Mouse (Mus musculus): Measurements from ENCODE around the gene Ubqln1. TPM values are rescaled to one million over a fixed set of nuclear protein-coding genes. Genes with fewer than 3 reads are reported as not detected.

Ubqln1 gene
- total and polyA plus RNA-seq, 3 experiments, result 68.6 to 146 TPM; not detected in 1

DNA sequence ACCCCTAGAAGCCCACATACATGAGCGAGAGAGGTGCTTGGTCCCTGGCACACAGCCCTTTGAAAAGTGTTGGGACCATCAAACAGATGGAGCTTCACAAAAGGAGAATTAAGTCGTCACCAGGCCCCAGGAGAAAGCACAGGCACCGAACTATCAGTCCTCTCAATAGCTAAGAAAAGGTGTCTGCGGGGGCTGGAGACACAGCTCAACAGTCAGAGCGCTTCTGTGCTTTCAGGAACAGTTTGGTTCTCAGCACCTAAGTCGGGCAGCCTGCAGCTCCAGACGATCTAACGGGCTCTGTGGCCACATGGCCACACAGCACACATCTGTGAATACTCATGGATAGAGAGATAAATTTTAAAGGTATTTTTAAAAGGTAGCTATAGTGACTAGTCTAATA lies 29.2 kb downstream of the Ubqln1 start:
- Histone ChIP-seq H3K9me3 (replicated peaks; ENCODE audit: insufficient read depth, low read length) (no peaks in the 10 kb centered on the region), H3K4me3 (ENCODE audit: control insufficient read depth in 1 of 2, insufficient read depth in 1 of 2, low read depth in 2 of 2, low read length in 2 of 2) (no peak overlapping the region), H3K9ac (ENCODE audit: control insufficient read depth, low read depth, low read length, poor library complexity, severe bottlenecking) (no peak overlapping the region), H3K4me1 (ENCODE audit: control insufficient read depth in 1 of 2, insufficient read depth in 2 of 2, low read length in 2 of 2) (no peaks in the 10 kb centered on the region), H3K27ac (ENCODE audit: control insufficient read depth, low read depth, low read length) (no peak overlapping the region), H3K79me2 (ENCODE audit: control insufficient read depth, insufficient read depth, low read length, poor library complexity) (peaks cover 3% of the 10 kb centered on the region), H3K27me3 (ENCODE audit: control insufficient read depth in 1 of 2, insufficient read depth in 2 of 2, low read length in 2 of 2) (no peaks in the 10 kb centered on the region), H3K36me3 (ENCODE audit: control insufficient read depth in 1 of 2, insufficient read depth in 2 of 2, low read length in 2 of 2) (peaks cover 0 to 51% of the 10 kb centered on the region in 2 experiments; a peak in 2 of 4 replicates)
- TF ChIP-seq MEF2A (IDR thresholded peaks at IDR 0.05; ENCODE audit: extremely low read depth, insufficient replicate concordance, low read depth, low read length, poor library complexity, severe bottlenecking), result no peak
- no peak for TF ChIP-seq MAZ (IDR thresholded peaks at IDR 0.05; ENCODE audit: low read depth, low read length)
- DNase-seq (ENCODE audit: low read depth, low spot score), result no peak

DNA sequence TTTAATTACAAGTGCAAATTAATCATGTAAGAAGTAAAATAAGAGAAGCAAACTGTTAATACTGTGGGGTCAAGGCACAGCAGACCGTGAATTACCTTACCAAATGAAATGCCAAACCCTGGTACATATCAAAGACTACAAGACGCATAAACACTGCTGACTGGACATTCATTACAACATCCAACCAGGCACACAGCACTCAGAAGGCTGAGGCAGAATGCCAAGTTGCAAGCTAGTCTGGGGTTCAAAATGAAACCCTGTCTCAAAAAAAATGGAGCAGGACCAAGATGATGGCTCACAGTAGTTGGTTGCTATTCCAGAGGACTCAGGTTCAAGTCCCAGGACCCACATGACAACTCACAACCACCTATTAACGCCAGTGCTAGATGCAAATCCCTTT lies 31.3 kb downstream of the Ubqln1 start:
- Histone ChIP-seq H3K27ac (ENCODE audit: control insufficient read depth, low read depth, low read length) (no peak overlapping the region), H3K79me2 (ENCODE audit: control insufficient read depth, insufficient read depth, low read length, poor library complexity) (peaks cover 3% of the 10 kb centered on the region), H3K9ac (ENCODE audit: control insufficient read depth, low read depth, low read length, poor library complexity, severe bottlenecking) (no peak overlapping the region), H3K4me3 (ENCODE audit: control insufficient read depth in 1 of 2, insufficient read depth in 1 of 2, low read depth in 2 of 2, low read length in 2 of 2) (no peak overlapping the region), H3K27me3 (ENCODE audit: control insufficient read depth in 1 of 2, insufficient read depth in 2 of 2, low read length in 2 of 2) (no peaks in the 10 kb centered on the region), H3K4me1 (ENCODE audit: control insufficient read depth in 1 of 2, insufficient read depth in 2 of 2, low read length in 2 of 2) (no peaks in the 10 kb centered on the region), H3K9me3 (replicated peaks; ENCODE audit: insufficient read depth, low read length) (no peaks in the 10 kb centered on the region), H3K36me3 (ENCODE audit: control insufficient read depth in 1 of 2, insufficient read depth in 2 of 2, low read length in 2 of 2) (peaks cover 0 to 48% of the 10 kb centered on the region in 2 experiments; a peak in 2 of 4 replicates)
- TF ChIP-seq POLR2AphosphoS2 (IDR thresholded peaks at IDR 0.05; ENCODE audit: low read length), result no peak
- TF ChIP-seq ZMIZ1 (IDR thresholded peaks at IDR 0.05; ENCODE audit: low read depth, low read length), result no peak
- TF ChIP-seq MAZ (IDR thresholded peaks at IDR 0.05; ENCODE audit: low read depth, low read length), result no peak
- TF ChIP-seq JUND (IDR thresholded peaks at IDR 0.05; ENCODE audit: low read depth, low read length), result no peak
- no peak for TF ChIP-seq ZNF384 (IDR thresholded peaks at IDR 0.05; ENCODE audit: low read depth, low read length)
- no peak for TF ChIP-seq EP300 (IDR thresholded peaks at IDR 0.05; ENCODE audit: low read depth in 1 of 2, low read length in 2 of 2)
- TF ChIP-seq SIN3A (IDR thresholded peaks at IDR 0.05; ENCODE audit: low read length), result no peak
- no peak for TF ChIP-seq CHD1 (IDR thresholded peaks at IDR 0.05; ENCODE audit: low read depth, low read length)
- no peak for TF ChIP-seq KAT2A (conservative IDR thresholded peaks at IDR 0.05; ENCODE audit: low read depth, low read length)
- no peak for TF ChIP-seq GABPA (IDR thresholded peaks at IDR 0.05; ENCODE audit: low read depth, low read length)
- TF ChIP-seq ZKSCAN1 (IDR thresholded peaks at IDR 0.05; ENCODE audit: low read depth, low read length), result no peak
- no peak for TF ChIP-seq SMC3 (IDR thresholded peaks at IDR 0.05; ENCODE audit: low read depth, low read length)
- TF ChIP-seq USF2 (IDR thresholded peaks at IDR 0.05; ENCODE audit: borderline replicate concordance in 1 of 2, insufficient read depth in 1 of 2, low read depth in 1 of 2, low read length in 2 of 2), result no peak
- no peak for TF ChIP-seq BHLHE40 (IDR thresholded peaks at IDR 0.05; ENCODE audit: borderline replicate concordance, low read depth, low read length)
- TF ChIP-seq MEF2A (IDR thresholded peaks at IDR 0.05; ENCODE audit: extremely low read depth, insufficient replicate concordance, low read depth, low read length, poor library complexity, severe bottlenecking), result no peak
- no peak for TF ChIP-seq E2F4 (IDR thresholded peaks at IDR 0.05; ENCODE audit: borderline replicate concordance, low read depth, low read length)
- TF ChIP-seq NELFE (IDR thresholded peaks at IDR 0.05; ENCODE audit: low read depth, low read length), result no peak
- TF ChIP-seq ELF1 (IDR thresholded peaks at IDR 0.05; ENCODE audit: low read depth, low read length), result no peak
- no peak for TF ChIP-seq ZC3H11A (IDR thresholded peaks at IDR 0.05; ENCODE audit: low read depth, low read length)
- TF ChIP-seq RCOR1 (IDR thresholded peaks at IDR 0.05; ENCODE audit: low read depth, low read length), result no peak
- no peak for DNase-seq (ENCODE audit: low read depth, low spot score)
